Mouse (Mus musculus): Measurements from ENCODE around the gene Bace1.
"Not testable (repeated sequence)": the region's sequence is repeated elsewhere in the genome, so short reads cannot be mapped to it uniquely, and the experiment has no call there.

The Bace1 gene

DNA sequence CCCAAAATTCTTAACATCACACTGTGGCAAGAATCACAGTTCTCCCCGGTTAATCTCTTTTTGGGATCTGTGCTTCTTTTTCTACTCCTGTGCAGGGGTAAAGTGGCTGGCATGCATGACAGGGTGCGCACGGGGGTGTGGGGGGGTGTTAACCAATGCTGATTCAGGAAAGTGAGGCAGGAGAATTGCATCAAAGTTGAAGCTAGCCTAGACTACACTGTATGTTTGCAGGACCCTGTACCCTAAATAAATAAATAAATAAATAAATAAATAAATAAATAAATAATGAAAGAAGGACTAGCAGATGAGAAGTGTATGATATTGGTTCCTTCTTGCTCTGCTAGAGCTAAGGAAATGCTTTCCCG is 329 bp upstream of the Bace1 start:
- DNase-seq (ENCODE audit: low spot score): no peak

DNA sequence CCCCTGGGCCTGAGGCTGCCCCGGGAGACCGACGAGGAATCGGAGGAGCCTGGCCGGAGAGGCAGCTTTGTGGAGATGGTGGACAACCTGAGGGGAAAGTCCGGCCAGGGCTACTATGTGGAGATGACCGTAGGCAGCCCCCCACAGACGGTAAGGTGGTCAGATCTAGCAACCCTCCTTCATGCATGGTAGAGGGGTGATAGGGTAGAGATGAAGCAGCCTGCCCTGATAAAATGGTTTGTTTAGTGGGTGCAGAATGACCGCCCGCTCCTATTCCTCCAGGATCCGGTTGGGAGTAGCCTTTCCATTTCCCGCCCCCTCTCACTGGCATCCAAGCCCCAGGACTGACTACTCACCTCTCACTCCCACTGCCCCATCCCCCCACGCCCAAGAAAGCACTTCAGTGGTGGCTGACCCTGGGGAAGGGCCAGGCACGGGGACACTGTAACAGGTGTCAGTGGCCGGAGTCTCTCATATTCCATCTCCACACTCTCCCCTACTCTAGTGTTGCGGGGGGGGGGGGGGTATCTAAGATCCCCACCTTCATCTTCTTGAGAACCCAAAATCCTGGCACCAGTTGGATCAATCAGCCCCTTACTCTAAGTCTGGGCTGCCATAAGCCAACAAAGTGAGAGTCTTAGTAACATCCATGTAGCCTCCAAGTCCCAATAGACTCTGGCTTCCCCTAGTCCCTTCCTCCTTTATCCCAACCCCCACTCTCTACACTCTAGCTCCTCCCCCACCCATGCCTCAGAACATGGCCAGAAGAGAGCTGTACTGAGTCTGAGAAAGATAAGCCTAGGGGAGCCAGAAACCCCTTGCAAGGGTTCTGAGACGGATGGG is 980 bp downstream of the Bace1 start:
- DNase-seq (ENCODE audit: low spot score): no peak

DNA sequence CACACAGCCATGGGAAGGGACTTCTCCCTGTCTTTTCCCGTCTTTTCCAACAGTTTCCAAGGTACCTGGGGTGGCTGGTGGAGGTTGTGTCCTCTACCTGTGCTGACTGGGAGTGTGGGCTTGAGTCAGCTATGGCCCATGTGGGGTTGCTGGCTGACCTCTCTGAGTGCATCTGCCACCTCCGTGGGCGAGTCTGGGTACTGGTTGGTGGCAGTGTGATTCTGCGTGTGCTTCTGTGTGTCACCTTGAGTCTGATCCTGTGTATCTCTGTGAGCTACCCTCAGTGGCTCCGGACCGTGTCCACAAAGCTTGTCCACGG is 1.6 kb downstream of the Bace1 start:
- DNase-seq (ENCODE audit: low spot score): no peak

DNA sequence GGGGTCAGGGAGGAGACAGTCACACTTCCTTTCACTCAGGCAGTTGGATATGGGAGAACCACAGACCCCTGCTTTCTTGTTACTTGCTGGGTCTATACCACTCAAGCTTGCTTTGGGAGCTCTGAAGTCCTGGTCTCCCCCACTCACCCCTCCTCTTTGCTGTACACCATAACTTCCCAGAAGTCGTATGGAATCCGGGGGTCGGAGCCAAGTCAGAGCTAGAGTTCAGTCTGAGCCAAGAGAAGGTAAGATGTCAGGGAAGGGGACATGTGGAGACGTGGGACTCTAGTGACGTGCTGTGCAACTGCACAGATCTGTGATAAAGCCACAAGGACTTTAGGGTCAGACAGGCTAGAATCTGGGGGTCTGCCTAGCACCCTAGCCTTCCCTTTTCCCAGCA is 2.0 kb downstream of the Bace1 start:
- DNase-seq (ENCODE audit: low spot score): no peak

DNA sequence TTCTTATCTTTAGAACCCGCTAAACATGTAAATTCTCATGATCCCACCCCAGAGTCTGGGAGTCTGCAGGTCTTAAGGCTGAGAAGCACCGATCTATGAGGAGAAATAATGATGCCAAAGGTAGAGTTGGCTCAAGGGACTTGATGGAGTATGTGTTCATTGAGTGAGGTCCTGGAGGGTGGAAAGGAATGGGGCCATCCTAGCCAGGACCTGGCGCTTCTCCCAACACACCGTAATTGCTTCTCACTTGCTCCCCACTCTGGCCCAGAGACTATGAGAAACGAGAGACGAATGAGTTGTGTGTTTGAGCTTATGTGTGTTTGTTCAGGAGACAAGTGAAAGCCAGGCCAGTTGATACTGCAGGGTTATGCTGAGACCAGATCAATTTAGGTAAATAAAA is 3.1 kb downstream of the Bace1 start:
- DNase-seq (ENCODE audit: low spot score): no peak

DNA sequence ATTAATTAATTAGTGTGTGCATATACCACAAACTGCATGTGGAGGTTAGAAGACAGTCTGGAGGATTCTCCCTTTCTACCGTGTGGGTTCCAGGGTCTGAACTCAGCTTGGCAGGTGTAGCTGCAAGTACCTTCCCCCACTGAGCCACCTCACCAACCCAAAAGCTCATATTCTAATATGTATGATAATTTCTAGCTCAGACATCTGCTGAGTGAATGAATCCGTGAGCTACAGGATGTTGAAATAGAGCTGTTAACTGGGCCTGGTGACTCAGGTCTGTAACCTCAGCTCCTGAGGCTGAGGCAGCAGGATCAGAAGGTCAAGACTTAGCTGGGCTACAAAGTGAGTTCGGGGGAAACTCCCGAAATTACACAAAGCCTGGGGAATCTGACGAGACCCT is 4.6 kb downstream of the Bace1 start:
- no peak for DNase-seq (ENCODE audit: low spot score)

DNA sequence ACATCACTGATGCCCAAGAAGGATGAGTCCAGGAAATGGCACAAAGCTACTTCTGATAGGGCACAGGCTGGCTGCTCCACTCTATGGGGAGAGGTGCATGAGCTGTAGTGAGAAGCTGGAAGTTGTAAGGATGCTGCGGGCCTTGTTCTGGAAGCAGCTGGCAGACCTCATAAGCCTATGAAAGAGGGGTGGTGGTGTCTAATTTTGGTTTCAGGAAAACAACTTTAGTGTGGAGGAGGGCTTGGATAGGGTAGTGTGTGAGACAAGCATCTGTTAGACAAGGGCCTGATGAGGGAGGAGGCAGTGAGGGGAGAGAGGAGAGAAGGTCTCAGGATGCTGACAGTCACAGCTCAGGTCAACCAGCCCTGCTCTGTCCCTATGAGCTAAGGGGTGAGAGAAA is 5.4 kb downstream of the Bace1 start:
- no peak for DNase-seq (ENCODE audit: low spot score)

DNA sequence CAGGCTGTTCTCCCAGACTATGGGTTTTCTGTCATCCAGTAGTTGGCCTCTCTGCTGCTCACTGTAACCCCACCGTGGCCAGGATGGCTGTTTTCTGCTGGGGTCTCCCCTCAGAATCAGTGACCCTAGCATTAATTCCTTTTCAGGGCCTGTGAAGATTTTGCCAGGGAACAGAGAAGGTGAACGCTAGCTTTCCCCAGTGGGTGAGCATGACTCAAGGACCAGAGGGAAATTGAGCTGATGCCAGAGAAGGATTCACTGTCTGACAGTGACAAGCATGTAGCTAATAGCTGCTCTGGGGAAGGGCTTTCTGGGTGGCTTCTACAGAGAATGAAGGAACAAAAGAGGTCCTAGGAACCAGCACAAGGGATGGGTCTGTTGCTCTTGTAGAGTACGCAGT is 7.2 kb downstream of the Bace1 start:
- no peak for DNase-seq (ENCODE audit: low spot score)

DNA sequence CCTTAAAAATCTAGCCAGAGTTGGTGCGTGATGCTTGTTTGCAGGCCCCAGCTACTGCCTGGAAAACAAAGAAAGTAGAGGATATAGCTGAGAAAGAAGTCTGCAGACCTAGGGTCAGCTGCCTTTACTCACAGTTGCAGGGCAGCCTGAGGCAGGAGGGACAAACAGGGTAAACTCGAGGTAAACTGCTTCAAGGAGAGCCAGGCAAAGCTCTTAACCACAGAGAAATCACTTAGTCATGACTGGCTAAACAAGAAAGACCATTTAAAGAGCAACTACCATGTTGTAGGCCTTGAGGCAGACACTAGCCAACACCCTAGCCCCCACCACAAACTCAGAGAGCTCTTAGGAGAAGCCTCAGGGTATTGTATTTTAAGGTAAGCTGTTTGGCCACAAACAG is 7.8 kb downstream of the Bace1 start:
- DNase-seq (ENCODE audit: low spot score): not testable (repeated sequence)

DNA sequence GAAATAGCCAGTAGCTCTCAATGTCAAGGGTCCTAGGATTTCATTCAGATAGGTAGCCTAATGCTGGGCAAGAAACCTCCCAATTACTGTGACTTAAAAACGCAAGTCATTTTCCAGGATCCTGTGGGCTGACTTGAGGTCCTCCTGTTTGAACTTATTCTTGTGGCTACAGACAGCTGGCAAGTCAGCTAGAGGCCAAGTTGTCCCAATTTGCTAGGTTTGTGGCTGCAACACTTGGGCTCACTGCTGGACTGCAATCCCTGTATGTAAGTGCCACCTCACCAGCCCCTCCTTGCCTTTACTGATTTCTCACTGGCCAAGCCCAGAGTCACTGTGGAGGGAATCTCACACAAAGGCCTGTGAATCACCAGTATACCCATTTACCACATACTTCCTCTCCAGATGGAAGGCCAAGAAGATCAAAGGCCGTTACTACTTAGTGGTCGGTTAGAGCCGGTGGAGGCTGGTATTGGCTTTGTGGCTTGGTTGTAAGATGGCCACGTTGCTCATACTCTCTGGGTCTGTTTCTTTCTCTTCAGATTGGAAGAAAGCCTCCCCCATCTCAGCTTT is 8.6 kb downstream of the Bace1 start:
- DNase-seq (ENCODE audit: low spot score): no peak

DNA sequence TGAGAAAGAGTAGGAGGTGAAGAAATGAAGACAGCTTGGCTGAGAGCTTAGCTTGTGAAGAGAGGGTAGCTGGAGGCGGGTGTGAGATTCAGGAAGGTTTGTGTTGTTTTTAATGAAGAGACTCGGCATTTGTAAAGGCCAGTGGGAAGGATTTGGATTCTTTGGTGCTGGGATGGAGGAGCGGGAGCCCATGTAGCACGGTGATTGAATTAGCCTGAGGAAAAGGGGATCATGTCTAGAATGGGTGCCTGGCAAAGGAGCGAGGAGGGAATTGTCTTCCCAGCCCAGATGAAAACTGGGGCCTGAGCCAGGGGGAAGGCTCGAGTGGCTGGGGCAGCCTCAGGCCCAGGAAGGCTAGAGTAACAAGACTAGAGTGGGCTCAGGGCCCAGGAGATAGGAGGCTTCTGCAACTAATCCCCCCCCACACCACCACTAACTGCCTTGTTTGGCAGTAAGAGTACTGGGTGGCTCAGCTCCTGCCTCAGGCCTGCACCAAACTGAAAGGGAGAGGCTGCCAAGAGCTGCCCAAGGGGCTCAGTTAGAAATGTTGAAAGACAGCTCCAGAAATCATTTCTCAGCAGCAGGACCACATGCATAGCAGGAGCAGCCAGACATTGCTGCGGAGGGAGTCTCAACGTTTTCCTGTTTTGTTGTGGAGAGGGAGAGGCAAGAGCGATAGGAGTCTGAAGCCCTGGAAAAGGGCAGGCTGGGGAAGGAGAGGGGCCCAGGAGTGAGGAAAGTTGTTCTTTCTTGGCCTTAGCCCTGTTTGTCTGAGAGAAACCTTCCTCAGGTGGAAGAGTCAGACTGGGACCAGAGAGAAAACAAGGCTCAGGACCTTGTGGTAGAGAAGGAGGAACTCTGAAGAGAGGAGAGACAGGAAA is 11.4 kb downstream of the Bace1 start:
- DNase-seq (ENCODE audit: low spot score): peak; percentile 58

DNA sequence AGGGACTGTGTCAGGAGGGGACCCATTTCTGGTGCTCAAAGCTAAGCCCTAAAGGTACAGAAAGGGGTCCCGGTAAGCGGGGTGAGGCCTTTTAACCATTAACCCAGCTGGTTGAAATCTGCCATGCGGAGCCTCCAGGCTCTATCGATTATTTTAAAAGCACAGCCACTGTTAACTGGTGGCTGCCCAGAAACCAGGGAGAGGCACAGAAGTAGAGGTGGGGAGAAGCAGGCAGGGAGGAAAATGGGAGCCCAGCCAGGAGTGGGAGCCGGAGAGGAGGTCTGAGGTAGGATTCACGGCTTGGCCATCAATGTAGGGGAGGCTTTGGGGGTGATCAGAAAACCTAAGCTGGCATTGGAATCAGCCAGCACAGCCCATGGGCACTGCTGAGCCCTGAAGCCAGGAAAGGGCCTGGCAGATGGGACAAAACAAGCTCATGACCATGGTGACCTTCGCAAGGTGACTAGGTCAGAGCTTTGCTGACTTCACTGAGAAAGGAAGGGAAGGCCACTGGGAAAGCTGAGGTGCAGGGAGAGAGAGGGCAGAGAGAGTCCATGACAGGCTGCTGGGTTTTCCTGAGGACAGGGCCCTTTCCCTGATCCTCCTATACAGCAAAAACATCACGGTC is 12.3 kb downstream of the Bace1 start:
- DNase-seq (ENCODE audit: low spot score): no peak

DNA sequence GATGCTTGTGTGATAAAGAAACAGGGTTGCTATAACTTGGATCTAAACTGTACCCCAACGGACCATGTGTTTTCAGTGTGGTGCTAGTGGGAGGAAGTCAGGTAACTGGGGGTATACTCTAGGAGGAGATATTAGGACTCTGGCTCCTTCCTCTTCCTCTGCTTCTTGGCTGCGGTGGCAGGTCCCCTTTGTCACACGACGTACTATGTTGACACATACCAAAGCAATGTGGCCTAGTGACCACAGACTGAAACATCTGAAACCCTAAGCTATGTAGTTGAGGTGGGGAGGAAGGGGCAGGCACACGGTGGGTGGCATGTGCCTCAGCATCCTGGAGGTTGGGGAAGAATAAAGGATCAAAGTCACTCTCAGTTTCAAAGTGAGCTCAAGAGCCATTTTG is 12.9 kb downstream of the Bace1 start:
- no peak for DNase-seq (ENCODE audit: low spot score)

DNA sequence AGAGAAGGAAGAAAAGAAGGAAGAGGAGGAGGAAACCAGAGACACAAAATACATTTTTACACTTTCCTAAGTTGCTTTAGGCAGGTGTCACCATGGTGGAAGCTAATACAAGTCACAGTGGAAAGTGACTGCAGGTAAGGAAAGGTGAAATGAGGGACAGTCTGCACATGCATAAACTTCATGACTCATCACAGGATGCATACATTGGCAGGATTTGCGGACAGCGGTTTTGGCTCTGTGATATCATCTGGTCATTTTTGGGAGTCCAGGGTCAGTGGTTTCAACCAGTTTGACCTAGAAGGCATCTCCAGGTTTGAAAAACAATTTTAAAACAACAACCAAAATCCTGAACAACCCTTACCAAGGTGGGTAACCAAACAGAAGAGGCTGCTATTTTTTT is 13.4 kb downstream of the Bace1 start:
- no peak for DNase-seq (ENCODE audit: low spot score)

DNA sequence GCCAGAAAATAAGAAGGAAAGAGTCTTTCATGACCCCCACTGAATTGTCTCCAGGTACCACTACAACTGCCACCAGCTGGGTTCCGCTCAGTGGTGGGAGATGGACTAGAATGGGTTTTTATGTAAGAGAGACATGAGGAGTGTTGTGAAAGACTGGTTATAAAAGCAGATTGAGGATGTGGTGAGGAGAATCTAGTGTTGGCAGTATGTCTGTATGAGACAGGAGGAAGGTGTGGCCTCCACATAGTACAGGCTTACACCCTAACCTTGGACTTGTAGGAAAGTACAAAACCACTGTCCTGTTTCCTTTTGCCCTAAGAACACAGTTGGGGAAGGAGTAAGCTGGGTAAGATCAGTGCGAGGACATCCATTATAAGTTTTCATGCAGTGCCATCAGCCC is 15.3 kb downstream of the Bace1 start:
- DNase-seq (ENCODE audit: low spot score): no peak

DNA sequence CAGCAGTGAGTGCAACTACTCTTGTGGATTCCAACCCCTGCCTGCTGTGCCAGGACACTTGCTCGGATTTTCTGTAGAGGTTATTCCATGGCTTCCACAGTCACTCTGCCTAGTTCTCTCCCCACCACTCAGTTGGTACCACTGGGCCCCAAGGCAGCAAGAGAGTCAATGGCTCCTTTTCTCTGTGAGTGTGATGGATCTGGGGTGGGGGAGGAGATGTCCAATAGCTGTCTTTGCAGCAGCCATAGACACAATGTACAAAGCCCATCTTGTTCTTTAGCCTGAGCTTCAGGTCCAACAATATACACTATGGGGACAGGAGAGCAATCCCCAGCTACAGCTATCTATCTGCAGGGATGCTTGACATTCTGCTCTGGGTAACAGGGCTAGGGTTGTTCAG is 15.8 kb downstream of the Bace1 start:
- no peak for DNase-seq (ENCODE audit: low spot score)

DNA sequence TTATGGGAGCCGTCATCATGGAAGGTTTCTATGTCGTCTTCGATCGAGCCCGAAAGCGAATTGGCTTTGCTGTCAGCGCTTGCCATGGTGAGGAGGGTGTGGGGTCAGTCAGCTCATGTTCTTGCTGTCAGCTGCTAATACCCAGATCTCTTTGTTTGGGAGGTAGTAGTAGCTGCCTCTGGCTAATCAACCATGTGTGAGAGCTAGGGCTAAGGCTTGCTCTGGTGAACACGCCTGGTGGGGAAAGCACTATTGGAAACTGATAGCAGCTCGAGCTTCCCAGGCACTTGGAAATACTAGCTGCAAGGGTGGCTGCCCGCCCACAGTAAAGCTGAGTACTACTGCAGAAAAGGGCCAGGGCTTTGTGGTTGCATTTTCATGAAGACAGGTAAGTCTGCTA is 21.0 kb downstream of the Bace1 start:
- no peak for DNase-seq (ENCODE audit: low spot score)

DNA sequence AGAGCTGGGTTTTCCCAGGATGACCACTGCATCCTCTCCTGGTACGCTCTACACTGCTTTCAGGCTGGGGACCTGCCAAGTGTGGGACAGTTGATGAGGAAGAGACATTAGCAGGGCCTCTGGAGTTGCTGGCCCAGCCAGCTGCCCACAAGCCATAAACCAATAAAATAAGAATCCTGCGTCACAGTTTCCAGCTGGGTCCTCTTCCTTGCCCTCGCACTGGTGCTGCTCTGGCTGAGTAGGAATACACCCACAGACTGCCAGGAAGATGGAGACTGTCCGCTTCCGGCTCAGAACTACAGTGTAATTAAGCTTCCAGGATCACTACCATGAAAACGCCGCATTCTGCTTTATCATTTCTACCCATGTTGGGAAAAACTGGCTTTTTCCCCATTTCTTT is 23.4 kb downstream of the Bace1 start:
- DNase-seq (ENCODE audit: low spot score): no peak

DNA sequence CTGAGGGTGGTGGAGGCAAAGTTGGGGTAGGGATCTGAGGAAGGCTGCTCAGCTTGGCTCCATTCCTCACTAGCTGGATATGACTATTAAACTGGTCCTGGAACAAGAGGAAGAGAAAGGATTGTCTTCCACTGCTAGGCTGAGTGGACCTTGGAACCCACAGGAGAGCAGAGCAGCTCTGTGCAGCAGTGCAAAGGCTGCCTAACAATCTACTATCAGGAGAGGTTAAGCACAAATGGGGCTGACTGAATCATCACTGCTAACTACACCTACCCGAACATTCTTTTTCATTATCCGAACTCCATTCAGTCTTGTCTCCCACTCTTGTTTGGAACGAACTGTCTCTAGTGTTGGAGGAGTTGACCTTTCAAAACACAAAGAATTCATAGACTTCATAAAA is 30.8 kb downstream of the Bace1 start:
- DNase-seq (ENCODE audit: low spot score): no peak

DNA sequence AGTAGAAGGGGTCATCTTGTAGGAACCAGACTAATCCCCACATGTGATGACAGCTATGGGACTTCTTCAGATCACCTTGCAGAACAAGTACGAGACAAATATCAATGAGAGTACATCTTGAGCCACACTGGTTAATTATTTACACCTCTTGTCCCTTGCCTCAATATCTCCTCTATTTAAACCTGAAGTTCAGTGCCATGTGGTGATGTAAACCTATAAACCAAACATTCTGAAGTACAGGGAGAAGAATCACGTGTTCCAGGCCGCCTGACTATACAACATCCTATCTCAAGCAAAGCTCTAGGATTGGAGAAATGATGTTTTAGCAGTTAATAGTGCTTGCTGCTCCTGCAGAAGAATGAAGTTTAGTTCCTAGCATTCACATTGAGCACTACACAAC is 31.9 kb downstream of the Bace1 start:
- no peak for DNase-seq (ENCODE audit: low spot score)

DNA sequence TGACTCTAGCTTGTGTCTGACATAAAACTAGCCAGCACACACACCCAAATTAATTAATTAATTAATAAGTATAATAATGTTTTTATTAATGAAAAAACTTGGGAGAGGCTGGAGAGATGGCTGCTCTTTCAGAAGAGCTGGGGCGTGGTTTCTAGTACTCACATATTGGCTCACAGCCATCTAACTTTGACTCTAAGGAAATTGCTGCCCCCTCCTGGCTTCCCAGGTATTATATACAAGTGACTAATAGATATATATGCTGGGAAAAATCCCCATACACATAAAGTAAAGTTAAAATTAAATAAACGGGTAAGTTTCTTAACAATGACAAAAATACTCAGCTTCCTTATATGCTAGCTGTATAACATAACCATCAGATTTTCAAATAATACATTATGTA is 39.5 kb downstream of the Bace1 start:
- no peak for DNase-seq (ENCODE audit: low spot score)

DNA sequence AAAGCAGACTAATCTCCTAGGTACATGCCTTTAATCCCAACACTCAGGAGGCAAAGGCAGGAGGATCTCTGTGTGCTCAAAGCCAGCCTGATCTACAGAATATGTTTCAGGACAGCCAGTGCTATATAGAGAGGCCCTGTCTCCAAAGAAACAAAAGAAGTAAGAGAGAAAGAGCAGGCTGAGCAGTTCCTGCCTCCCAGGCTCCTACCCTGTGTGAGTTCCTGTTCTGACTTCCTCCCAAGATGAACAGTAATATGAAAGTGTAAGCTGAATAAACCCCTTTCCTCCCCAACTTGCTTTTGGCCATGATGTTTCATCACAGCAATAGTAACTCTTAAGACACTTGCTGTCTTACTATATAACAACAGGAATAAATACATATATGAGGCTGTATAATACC is 55.3 kb downstream of the Bace1 start:
- DNase-seq (ENCODE audit: low spot score): no peak

DNA sequence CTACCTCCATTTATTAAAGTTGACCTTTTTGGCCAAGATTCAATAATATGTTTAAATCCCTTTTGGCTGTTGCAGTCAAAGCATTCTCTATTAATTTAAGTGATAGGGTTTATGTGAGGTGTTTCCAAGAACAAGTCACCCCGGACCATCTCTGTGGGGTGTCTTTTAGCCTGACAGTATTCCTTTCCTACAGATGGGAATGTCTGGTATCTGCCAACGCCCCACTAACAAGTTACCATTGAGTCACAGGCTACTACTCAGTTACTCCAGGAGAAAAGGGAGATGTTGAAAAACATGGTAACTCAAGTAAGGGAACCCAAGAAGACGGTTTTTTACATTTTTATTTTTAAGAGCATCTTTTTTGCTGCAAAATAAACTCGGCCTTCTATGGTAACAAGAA is 66.8 kb downstream of the Bace1 start:
- no peak for DNase-seq (ENCODE audit: low spot score)

Data from left cerebral cortex, adult 11 months (tissue).